Mouse (Mus musculus) kidney, postnatal 0 days (tissue): ENCODE measurements around the gene Vmn1r31. TPM values are rescaled to one million over a fixed set of nuclear protein-coding genes. Genes with fewer than 3 reads are reported as not detected.

Experiments
- ATAC-seq: fragments of 200-750 bp; cut with Nextera tagmentation; replicated peaks from 2 replicates; pipeline ENCODE4 v1.8.0; 2017; ENCODE audit warnings: low read depth, moderate number of reproducible peaks, moderate TSS enrichment, moderate library complexity; ENCODE audit not compliant: low FRiP score
- DNase-seq: peaks from one replicate; pipeline ENCODE4 v3.0.0-alpha.2; 2016; ENCODE audit warnings: low spot score
- H3K27ac ChIP-seq: fragments of 300-500 bp; sonication (generic); 2 replicates; pipeline ENCODE4 v1.5.1; 2014; ENCODE audit warnings: mild to moderate bottlenecking
- H3K27me3 ChIP-seq: fragments of 300-500 bp; sonication (generic); 2 replicates; pipeline ENCODE4 v1.6.1; 2014; ENCODE audit warnings: low read length, mixed read lengths; ENCODE audit not compliant: insufficient read depth
- H3K36me3 ChIP-seq: fragments of 300-500 bp; sonication (generic); 2 replicates; pipeline ENCODE4 v1.6.1; 2014; ENCODE audit warnings: low read length, mixed read lengths; ENCODE audit not compliant: insufficient read depth
- H3K4me1 ChIP-seq: fragments of 300-500 bp; sonication (generic); replicated peaks from 2 replicates; pipeline ENCODE4 v1.6.1; 2014; ENCODE audit warnings: antibody characterized with exemption, low read length, mixed read lengths; ENCODE audit not compliant: insufficient read depth
- H3K4me2 ChIP-seq: fragments of 300-500 bp; sonication (generic); 2 replicates; pipeline ENCODE4 v1.6.1; 2014; ENCODE audit warnings: mild to moderate bottlenecking, low read length, moderate library complexity, mixed read lengths
- H3K4me3 ChIP-seq: fragments of 300-500 bp; sonication (generic); replicated peaks from 2 replicates; pipeline ENCODE4 v1.5.1; 2014; ENCODE audit warnings: low read depth, low read length
- H3K9ac ChIP-seq: fragments of 300-500 bp; sonication (generic); 2 replicates; pipeline ENCODE4 v1.6.1; 2014; ENCODE audit warnings: low read depth, low read length
- H3K9me3 ChIP-seq: fragments of 300-500 bp; sonication (generic); replicated peaks from 2 replicates; pipeline ENCODE4 v1.6.1; 2016; ENCODE audit warnings: low read length, inconsistent platforms, mixed read lengths
- CTCF ChIP-seq: IDR thresholded peaks from 2 replicates; pipeline ENCODE4 v1.5.1; 2016; ENCODE audit warnings: antibody characterized with exemption, low read depth, mild to moderate bottlenecking, moderate library complexity
- WGBS: fragments of 180-500 bp; shearing (Covaris S2); extraction: QIAGEN DNeasy Blood & Tissue Kit; methylation state at CpG from one replicate; pipeline ENCODE4 v1.1.7; 2014; 5-methylcytosine and 5-hydroxymethylcytosine counted together
- polyA plus RNA-seq: library from polyadenylated mRNA; unstranded; fragments of >200 nt; fragmentation: Nextera tagmentation; extraction: Ambion mirVana; gene quantifications from 2 replicates; pipeline ENCODE4 v1.2.1, GENCODE M21; 2015

Vmn1r31 gene
- polyA plus RNA-seq = not detected in 2 replicates

DNA sequence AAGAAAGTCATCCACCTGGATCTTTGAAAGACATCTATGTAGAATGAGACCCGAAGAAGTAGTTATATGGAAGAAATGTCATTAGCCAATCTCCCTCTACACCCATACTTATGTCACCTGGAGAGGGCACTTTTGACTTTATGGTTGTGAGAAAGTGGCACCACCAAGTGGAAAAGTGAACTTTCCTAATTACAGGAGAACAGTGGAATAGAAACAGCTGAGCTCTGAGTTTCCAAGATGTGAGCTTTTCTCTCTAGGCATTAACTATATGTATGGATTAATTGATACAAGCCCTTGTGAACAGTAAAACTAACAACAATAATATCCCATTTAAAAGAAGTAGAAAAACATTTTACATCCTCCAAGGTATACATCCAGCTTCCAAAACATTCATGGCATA, at the start of gene Vmn1r31:
Gene Vmn1r31, minus strand, starts transcription at position 101 of the 400 bp plus-strand sequence.
- Histone ChIP-seq H3K4me2 (no peak within 1 kb of the TSS), H3K4me1 (no peaks in the 10 kb centered on the region), H3K4me3 (no peak within 1 kb of the TSS), H3K27me3 (no peaks in the 10 kb centered on the region), H3K27ac (no peak within 1 kb of the TSS), H3K36me3 (no peaks in the 10 kb centered on the region), H3K9ac (no peak within 1 kb of the TSS), H3K9me3 (no peaks in the 10 kb centered on the region)
- no peak for TF ChIP-seq CTCF
- ATAC-seq = no peak
- DNase-seq = no peak
- 86% methylated on average over 1 of the region's 1 CpGs for WGBS

DNA sequence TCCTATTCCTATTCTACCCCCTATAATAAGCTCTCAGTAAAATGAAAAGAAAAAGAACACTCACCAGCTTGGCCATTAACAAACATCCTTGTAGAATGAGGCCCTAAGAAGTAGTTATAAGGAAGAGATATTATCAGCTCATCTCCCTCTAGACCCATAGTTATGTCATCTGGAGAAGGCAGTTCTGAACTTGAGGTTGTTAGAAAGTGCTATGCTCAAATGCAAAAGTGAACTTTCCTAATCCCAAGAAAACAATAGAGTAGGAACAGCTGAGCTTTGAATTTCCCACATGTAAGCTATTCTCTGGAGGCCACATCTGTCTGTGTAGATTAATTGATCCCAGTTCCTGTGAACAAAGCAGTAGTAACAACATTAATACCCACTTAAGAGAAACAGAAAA, 31.8 kb downstream of the Vmn1r31 start, which contains the start of gene Vmn1r30:
Gene Vmn1r30, minus strand, starts transcription at position 101 of the 400 bp plus-strand sequence.
- DNase-seq (no peak), ATAC-seq (no peak)
- Histone ChIP-seq H3K27ac (no peak within 1 kb of the TSS), H3K4me2 (no peak within 1 kb of the TSS), H3K4me3 (no peak within 1 kb of the TSS), H3K9me3 (no peaks in the 10 kb centered on the region), H3K9ac (no peak within 1 kb of the TSS), H3K27me3 (no peaks in the 10 kb centered on the region), H3K36me3 (no peaks in the 10 kb centered on the region), H3K4me1 (no peaks in the 10 kb centered on the region)
- TF ChIP-seq CTCF = no peak

Other genes starting within 250 kb of the Vmn1r31 start
- gene Vmn1r28, start 213.3 kb downstream of the Vmn1r31 start, polyA plus RNA-seq = not detected in 2 replicates
- gene Vmn1r29, start 173.8 kb downstream of the Vmn1r31 start, polyA plus RNA-seq = not detected in 2 replicates
- gene Vmn1r30, start 31.9 kb downstream of the Vmn1r31 start, polyA plus RNA-seq = not detected in 2 replicates
- gene Abcg2, start 109.2 kb upstream of the Vmn1r31 start, polyA plus RNA-seq = 136 and 154 TPM in 2 replicates